Comparison of ENCODE assay signal across 8 mouse cellular contexts in genomic region chr4:120746552-120747150, GRCm38 (mm10). TPM values are rescaled to one million over a fixed set of nuclear protein-coding genes. Genes with fewer than 3 reads are reported as not detected.
DNase-seq lines count a peak whose midpoint lies in the region; ATAC-seq and TF ChIP-seq lines count a peak whose summit lies in the region.

No protein-coding gene starts in this region.

- peak; percentile 57 for ATAC-seq in heart, postnatal 0 days (ENCODE audit: insufficient read depth, low read depth)
- peak; percentile 27; the same call in 1 of the 2 replicates for ATAC-seq in liver, embryonic 13.5 days (ENCODE audit: low read depth)
- ATAC-seq in stomach, embryonic 15.5 days (ENCODE audit: insufficient read depth, low FRiP score, low read depth) = peak; percentile 31; the same call in 1 of the 2 replicates

- no peak overlapping the region for H3K27ac ChIP-seq in heart, postnatal 0 days (ENCODE audit: low read depth)
- no peak overlapping the region for H3K27ac ChIP-seq in liver, embryonic 13.5 days
- H3K27ac ChIP-seq in stomach, embryonic 15.5 days = no peak overlapping the region; the same call in 1 of the 2 replicates

- DNase-seq in adrenal gland, adult (ENCODE audit: inconsistent age in 2 of 2, low spot score in 1 of 2) = peak; percentile 31 to 65
- DNase-seq in adrenal gland, postnatal 4 days (ENCODE audit: low spot score in 2 of 2) = no peak
- peak; percentile 28 for DNase-seq in right cerebral cortex, postnatal 14 days
- DNase-seq in right cerebral cortex, postnatal 36 days (ENCODE audit: low spot score in 2 of 2) = no peak
- DNase-seq in heart, postnatal 0 days (ENCODE audit: low spot score) = no peak
- DNase-seq in liver, embryonic 13.5 days = no peak
- DNase-seq in urinary bladder, adult 2 months (ENCODE audit: low spot score) = no peak

- peak overlapping the region; percentile 100 for H3K4me2 ChIP-seq in heart, postnatal 0 days (ENCODE audit: low read depth, low read length)
- H3K4me2 ChIP-seq in liver, embryonic 13.5 days = peak overlapping the region; percentile 82
- H3K4me2 ChIP-seq in stomach, embryonic 15.5 days = peak overlapping the region; percentile 100

- H3K4me1 ChIP-seq in heart, postnatal 0 days (ENCODE audit: control insufficient read depth, insufficient read depth) = 0 out of 2 replicates have a peak, but pooled peaks cover 13% of the 10 kb centered on the region
- peaks cover 15% of the 10 kb centered on the region for H3K4me1 ChIP-seq in liver, embryonic 13.5 days (replicated peaks)
- peaks cover 23% of the 10 kb centered on the region for H3K4me1 ChIP-seq in stomach, embryonic 15.5 days

- 9% methylated on average over 30 of the region's 53 CpGs for WGBS in heart, postnatal 0 days
- whole genome bisulfite sequencing in liver, embryonic 13.5 days (ENCODE audit: insufficient replicate concordance) = 5% methylated on average over 52 of the region's 53 CpGs
- 5% methylated on average over 48 of the region's 53 CpGs for WGBS in stomach, embryonic 15.5 days

- TF ChIP-seq CTCF in heart, postnatal 0 days (IDR thresholded peaks at IDR 0.05; ENCODE audit: low read depth) = no peak

- peaks cover 45% of the 10 kb centered on the region for H3K27me3 ChIP-seq in heart, postnatal 0 days (ENCODE audit: control insufficient read depth, insufficient read depth, low read length)
- peaks cover 100% of the 10 kb centered on the region for H3K27me3 ChIP-seq in liver, embryonic 13.5 days
- H3K27me3 ChIP-seq in stomach, embryonic 15.5 days (replicated peaks) = peaks cover 56% of the 10 kb centered on the region

- peak overlapping the region; percentile 72 for H3K4me3 ChIP-seq in heart, postnatal 0 days (ENCODE audit: low read depth, low read length)
- peak overlapping the region; percentile 64 for H3K4me3 ChIP-seq in liver, embryonic 13.5 days (replicated peaks)
- peak overlapping the region; percentile 65 for H3K4me3 ChIP-seq in stomach, embryonic 15.5 days (replicated peaks)

- H3K9ac ChIP-seq in heart, postnatal 0 days (replicated peaks; ENCODE audit: low read depth, low read length) = peak overlapping the region; percentile 55
- H3K9ac ChIP-seq in liver, embryonic 13.5 days = peak overlapping the region; percentile 26; the same call in 1 of the 2 replicates
- H3K9ac ChIP-seq in stomach, embryonic 15.5 days = peak overlapping the region; percentile 46; the same call in 1 of the 2 replicates

- H3K9me3 ChIP-seq in heart, postnatal 0 days (replicated peaks; ENCODE audit: control insufficient read depth, low read length) = no peaks in the 10 kb centered on the region
- no peaks in the 10 kb centered on the region for H3K9me3 ChIP-seq in liver, embryonic 13.5 days (replicated peaks)
- H3K9me3 ChIP-seq in stomach, embryonic 15.5 days = no peaks in the 10 kb centered on the region

- no peak for TF ChIP-seq EP300 in heart, postnatal 0 days (IDR thresholded peaks at IDR 0.05; ENCODE audit: low read depth)

- H3K36me3 ChIP-seq in heart, postnatal 0 days (replicated peaks; ENCODE audit: control insufficient read depth, insufficient read depth, low read length) = no peaks in the 10 kb centered on the region
- H3K36me3 ChIP-seq in liver, embryonic 13.5 days = no peaks in the 10 kb centered on the region
- H3K36me3 ChIP-seq in stomach, embryonic 15.5 days = no peaks in the 10 kb centered on the region

RNA-seq across cellular contexts. Expression of gene Kcnq4, which starts 1.8 kb away (rescaled TPM):
- total RNA-seq in adrenal gland, postnatal 4 days (2021) = 1 to 10 TPM; 5.6 to 6.5 TPM
- 0.85 and 2.9 TPM in 2 replicates for total RNA-seq in heart, postnatal 0 days (2014; rRNA removed; ENCODE audit: low replicate concordance)
- 0.57 and 0.78 TPM in 2 replicates for polyA plus RNA-seq in heart, postnatal 0 days (2015; fragmentation: Nextera tagmentation; extraction: Ambion mirVana)
- polyA plus RNA-seq in liver, embryonic 13.5 days (2015; fragmentation: Nextera tagmentation; extraction: Ambion mirVana) = 0.08 and 0.10 TPM in 2 replicates
- 2.6 and 2.9 TPM in 2 replicates for polyA plus RNA-seq in stomach, embryonic 15.5 days (2015; fragmentation: Nextera tagmentation; extraction: Ambion mirVana)
- polyA plus RNA-seq in urinary bladder, adult 2 months (2012; rRNA removed) = 20.2 and 21.7 TPM in 2 replicates

Comparison
In these comparisons a context has a peak if more than half of its experiments do, and no peak if none do; other contexts are left out.
1. DNase-seq: peak in adrenal gland, adult (2 of 2) and right cerebral cortex, postnatal 14 days (single experiment); none in adrenal gland, postnatal 4 days (0 of 2), right cerebral cortex, postnatal 36 days (0 of 2), heart, postnatal 0 days (single experiment), liver, embryonic 13.5 days (single experiment) and urinary bladder, adult 2 months (single experiment).
2. Peak in every context shown above with its lines, with median percentiles within 50 percentile points of each other: ATAC-seq, H3K4me2 ChIP-seq, H3K4me3 ChIP-seq and H3K9ac ChIP-seq.